Mouse (Mus musculus): ENCODE measurements around the gene Eef1g.
"Not testable (repeated sequence)": the region's sequence is repeated elsewhere in the genome, so short reads cannot be mapped to it uniquely, and the experiment has no call there.

The Eef1g gene

DNA sequence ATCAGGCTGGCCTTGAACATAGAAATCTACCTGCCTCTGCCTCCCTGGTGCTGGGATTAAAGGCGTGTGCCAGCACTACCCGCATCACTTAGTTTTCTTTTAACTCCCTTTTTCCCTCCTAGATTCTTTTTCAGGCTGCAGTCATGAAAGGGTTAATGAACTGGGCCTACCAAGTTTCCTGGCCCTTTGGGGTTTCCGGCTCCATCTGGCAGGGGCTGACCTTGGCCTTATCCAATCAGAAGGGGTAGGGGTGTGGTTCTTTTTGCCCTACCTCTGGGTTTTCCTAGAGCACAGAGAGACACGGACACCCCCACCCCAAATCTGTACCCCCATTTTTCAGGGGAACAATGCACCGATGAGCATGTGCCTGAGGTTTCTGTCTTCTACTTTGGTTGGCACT is 22.1 kb upstream of the Eef1g start:
- DNase-seq (ENCODE audit: low read depth, low spot score), result no peak

DNA sequence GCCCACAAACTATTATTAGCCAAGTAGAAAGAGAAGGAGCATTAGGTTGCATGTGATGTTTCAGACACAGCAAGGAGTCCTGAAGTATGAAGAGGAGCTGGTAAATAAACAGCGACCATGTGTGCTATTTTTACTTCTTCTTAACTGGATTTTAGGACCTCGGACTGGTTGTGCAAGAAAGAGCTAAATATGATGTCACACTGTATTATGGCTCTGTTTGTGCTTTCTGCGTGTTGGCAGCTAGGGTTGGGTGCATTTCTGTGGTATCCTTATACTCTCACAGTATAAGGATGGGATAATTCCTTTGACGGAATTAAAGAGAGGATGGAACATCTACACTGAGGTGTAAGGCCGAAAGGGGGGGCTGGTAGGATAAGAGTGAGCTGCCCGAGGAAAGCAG is 21.6 kb upstream of the Eef1g start:
- no peak for DNase-seq (ENCODE audit: low read depth, low spot score)

DNA sequence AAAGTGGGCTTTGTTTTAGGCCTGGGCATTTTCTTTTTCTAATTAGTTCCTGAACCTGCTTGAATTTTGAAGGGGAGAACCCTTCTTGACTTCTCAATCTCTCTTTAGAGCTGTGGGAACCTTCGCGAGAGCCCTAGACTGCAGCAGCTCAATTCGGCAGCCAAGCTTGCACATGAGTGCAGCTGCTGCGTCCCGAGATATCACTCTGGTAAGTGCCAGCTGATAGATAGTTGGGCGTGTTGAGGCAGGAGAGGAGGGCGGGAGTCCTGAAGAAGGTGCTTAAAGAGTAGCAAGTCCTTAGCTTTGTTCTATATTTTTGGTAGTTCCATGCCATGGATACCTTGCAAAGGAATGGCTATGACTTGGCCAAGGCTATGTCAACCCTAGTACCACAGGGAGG is 19.9 kb upstream of the Eef1g start:
- DNase-seq (ENCODE audit: low read depth, low spot score), result no peak

DNA sequence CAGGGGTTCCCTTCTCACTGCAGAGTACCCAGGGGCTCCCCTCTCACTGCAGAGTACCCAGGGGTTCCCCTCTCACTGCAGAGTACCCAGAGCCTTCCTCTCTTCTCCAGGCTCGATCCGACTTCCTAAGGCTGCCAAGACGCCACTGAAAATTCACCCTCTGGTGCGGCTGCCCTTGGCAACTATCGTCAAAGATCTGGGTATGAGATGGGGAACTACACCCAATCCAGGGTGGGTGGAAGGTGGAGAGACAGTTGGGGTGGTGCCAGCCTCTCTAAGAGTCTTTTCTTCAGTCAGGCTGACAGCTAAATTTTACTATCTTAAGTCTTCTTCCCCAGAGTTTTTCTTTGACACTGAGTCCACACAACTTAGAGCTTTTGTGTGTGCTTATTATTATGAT is 16.7 kb upstream of the Eef1g start:
- DNase-seq (ENCODE audit: low read depth, low spot score), result no peak

DNA sequence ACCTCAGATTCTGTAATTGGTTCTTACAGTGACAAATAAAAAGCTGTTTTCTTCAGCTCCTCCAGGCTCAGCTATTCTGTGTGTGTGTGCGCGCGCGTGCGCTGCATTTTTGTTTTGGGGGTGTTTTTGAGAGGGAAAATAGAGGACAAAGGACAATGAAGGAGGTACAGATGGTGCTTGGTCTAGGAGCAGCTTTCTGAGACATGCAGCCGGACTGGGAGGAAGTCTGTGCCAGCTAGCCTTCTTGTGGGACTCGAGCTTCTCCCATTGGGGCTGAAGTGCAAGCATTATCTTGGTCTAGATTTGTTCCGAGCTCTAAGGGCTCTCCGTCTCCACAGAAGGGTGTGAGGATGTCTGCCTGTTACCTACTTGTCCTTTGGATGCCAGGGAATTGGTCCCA is 14.6 kb upstream of the Eef1g start:
- no peak for DNase-seq (ENCODE audit: low read depth, low spot score)

DNA sequence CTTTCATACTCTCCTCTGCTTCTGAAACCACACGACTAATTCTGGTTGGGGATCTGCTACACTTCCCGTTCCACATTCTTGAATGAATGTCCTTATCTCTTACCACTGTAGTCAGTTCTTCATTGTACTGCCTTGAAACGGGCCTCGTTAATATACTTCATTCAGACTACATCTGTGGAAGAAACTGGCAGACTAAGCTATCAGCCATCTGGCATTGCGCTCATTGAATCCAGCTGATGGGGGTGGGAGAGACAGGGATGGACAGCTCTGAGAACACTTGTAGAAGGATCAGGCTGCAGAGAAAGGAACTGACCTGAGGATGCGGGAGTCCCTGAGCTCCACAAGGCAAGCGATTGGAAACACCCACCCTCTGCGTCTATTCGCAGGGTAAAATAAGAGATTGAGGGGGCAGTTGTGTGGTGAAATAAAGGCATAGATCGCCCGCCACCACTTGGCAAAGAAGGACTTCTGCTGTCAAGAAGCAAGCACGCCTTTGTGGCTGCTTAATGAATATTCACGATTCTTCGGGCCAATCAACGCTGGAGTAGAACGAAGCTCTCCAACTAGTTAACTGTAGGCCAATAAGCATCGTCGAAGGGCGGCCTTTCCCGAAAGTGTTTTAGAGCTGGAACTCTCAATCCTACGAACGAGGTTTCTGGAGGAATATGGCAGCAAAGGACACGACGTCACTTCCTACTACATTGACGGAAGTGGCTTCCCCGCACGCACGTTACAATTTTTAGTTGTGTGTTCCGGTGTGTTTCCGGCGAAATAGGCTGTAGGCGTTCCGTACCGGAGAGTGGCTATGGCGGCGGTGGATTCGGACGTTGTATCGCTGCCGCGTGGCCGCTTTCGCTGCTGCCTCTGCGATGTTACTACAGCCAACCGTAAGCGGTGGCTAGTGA is 13.5 kb upstream of the Eef1g start, which contains the start of gene Tut1:
Gene Tut1 (plus strand): TSS at position 713 of the 905 bp plus-strand sequence.
- peak; percentile 83 for DNase-seq (ENCODE audit: low read depth, low spot score)

DNA sequence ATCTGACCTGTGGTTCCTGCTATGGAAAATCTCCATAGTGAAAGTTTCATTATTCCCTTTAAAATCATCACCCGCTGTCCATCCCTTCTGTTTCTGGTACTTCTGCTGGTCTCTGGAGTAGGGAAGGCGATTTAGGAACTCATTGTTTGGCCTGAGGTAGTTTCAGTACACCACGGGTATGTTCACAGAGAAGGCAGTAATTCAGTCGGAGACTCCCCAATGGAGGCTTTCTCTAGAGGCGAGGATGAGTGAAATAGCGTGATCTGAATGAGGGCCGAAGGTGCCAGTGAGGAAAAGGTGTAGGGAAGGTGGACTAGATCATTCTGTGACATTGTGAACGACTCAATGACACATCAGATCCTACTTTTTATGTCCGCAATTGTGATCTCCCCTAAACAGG is 12.7 kb upstream of the Eef1g start:
- no peak for DNase-seq (ENCODE audit: low read depth, low spot score)

DNA sequence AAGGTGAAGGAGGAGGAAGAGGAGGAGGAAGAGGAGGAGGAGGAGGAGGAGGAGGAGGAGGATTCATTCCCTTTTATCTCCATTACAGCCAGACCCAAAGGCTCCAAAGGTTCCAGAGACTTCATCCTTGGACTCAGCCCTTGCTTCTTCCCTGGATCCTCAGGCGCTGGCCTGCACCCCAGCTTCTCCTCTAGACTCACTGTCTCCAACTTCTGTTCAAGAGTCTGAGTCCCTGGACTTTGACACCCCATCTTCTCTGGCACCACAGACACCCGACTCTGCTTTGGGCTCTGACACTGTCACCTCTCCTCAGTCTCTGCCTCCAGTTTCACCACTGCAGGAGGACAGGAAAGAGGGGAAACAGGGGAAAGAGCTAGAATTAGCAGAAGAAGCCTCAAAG is 4.6 kb upstream of the Eef1g start:
- no peak for DNase-seq (ENCODE audit: low read depth, low spot score)

DNA sequence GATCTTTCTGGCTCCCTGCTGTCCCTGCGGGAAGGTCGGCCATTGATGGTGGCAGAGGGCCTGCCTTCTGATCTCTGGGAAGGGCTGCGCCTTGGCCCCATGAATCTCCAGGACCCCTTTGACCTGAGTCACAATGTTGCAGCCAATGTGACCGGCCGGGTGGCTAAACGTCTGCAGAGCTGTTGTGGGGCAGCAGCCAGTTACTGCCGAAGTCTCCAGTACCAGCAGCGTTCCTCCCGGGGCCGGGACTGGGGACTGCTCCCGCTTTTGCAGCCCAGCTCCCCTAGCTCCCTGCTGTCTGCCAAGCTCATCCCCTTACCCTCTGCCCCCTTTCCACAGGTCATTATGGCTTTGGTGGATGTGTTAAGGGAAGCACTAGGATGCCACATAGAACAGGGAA is 1.8 kb upstream of the Eef1g start:
- no peak for DNase-seq (ENCODE audit: low read depth, low spot score)

DNA sequence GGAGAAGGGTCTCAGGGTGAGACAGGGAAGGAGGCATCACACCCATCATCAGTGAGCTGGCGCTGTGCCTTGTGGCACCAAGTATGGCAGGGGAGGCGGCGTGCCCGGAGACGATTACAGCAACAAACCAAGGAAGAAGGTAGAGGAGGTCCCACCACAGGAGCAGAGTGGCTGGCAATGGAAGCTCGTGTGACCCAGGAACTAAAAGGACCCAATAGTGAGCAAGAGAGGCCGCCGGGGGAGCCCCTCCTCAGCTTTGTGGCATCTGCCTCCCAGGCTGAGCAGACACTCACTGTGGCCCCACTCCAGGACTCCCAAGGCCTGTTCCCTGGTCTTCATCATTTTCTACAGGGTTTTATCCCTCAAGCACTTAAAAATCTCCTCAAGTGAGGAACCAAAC is 1.1 kb upstream of the Eef1g start:
- no peak for DNase-seq (ENCODE audit: low read depth, low spot score)

DNA sequence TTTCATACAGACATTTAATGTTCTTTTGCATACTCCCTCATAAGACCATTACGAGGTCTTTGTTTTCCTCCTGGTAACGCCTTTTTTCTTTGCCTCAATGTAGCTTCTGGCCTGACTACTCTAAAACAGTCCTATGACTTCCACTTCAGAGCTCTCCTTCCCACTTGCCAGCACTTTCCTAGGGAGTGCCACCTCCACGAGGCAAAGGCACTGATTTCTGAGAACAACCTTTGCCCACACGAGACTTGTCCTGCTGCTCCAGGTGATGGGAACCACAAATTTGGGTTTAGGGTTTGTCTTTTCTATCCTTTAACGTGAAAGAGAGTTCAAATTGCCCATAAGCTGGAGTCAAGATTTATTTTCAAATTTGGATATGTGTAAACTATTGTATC is 647 bp upstream of the Eef1g start:
- no peak for DNase-seq (ENCODE audit: low read depth, low spot score)

DNA sequence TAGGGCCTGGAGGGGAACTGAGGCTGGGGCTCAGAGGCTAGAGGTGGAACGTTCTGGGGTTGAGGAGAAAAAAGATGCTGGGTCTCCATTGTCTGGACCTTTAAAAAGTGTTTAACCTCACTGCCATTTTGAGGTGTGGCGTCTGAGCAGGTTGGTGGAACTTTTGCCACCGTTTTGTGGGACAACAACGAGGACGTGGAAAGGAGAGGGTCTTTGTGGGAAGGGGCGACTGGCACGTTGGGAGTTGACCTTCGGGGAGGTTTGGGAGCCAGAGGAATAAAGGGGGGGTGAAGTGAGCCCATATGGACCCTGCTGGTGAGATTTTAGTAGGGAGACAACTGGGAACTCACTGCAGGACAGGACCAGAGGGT is 517 bp downstream of the Eef1g start:
- no peak for DNase-seq (ENCODE audit: low read depth, low spot score)

DNA sequence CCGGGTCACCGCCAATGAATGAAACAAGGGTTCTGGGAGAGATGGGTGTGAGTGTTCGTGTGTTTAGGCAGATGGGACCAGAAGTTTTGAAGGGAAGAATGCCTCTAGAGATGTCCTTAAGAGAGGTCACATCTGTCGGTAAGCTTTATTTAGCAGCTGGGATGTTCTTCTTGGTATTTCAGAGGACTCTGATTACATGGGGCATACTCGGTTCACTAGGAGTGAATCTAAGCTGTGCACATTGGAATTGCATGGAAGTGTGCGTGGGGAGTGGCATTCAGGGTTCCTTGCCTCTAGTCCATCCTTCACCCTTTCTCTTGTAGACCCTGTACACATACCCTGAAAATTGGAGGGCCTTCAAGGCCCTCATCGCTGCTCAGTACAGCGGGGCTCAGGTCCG is 1.1 kb downstream of the Eef1g start:
- no peak for DNase-seq (ENCODE audit: low read depth, low spot score)

DNA sequence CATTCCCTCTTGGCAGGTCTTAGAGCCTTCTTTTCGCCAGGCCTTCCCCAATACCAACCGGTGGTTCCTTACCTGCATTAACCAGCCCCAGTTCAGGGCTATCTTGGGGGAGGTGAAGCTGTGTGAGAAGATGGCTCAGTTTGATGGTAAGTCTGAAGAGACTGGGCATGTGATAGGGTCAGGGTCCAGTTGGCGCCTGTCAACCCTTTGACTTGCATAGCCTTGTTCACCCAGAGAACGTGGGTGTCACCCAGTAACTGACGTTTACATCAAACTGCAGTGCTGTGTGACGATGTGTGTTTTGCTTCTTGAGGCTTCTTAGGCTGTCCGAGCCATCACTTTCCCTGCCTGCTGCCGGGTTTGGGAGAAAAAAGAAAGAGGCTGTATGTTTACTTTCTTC is 5.7 kb downstream of the Eef1g start:
- DNase-seq (ENCODE audit: low read depth, low spot score), result not testable (repeated sequence)

DNA sequence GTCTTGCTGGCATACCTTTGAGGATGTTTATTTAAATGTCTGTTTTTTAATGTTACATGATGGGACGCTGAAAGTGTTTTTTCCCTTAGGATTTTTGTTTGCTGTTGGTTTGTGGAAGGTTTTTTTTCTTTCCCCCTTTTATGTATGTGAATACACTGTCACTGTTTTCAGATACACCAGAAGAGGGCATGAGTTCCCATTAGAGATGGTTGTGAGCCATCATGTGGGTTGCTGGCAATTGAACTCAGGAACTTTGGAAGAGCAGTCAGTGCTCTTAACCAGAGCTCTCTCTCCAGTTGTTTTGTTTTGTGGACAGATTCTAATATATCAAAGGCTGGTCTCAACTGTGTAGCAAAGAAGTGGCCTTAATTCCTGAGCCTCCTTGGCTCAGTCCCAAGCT is 7.8 kb downstream of the Eef1g start:
- DNase-seq (ENCODE audit: low read depth, low spot score), result no peak

DNA sequence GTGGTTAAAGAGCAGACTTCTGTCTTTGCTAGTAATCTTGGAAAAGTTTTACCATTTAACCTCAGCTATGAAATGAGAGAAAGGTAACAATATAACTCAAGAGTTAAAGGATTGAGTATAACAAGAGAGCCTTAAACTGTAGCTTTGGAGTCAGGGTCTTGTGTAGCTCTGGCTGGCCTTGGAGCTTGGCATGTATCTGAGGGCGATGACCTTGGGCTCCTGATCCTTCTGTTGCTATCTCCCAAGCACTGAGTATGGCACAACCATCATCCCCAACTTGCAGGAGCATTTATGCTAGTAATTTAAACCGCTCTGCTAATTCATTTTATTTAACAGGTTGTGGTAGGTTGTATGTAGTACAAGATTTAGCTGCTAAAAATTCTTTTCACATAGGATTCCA is 8.7 kb downstream of the Eef1g start:
- no peak for DNase-seq (ENCODE audit: low read depth, low spot score)

DNA sequence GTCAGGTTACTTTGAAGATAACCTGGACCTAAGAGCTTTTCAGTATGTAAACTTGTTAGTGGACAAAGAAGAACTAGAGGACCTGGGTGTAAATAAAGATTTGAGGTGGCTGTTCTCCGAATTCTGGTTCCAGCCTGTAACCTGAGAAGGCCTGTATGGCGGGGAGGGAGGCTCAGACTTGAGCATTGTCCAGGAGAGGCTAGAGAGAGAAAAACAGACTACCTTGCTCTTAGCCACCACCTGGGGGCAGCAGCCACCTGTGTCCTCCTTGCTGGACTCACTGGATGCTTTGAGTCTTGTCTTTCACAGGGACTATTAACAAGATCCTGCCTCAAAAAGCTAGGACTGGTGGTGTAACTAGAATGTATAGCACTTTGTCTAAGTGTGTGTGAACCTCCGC is 9.7 kb downstream of the Eef1g start:
- no peak for DNase-seq (ENCODE audit: low read depth, low spot score)

DNA sequence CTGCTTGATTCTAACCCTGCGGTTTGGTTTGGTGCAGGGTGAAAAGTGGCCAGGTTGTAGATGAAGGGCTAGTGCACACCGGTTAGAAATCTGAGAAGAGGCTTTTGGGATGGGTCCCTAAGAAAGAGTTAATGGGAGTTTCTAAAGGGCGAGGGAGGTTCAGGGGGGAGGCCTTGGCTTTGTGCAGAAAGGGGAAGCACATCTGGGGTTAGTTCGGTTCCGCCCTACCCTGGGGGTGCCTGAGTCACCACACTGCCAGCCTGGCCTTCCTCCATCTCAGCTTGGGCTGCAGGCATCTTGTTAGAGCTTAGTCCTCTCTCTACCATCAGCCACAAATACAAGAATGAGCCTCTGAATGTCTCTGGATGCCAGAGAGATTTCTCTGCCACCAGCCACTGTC is 13.9 kb downstream of the Eef1g start:
- DNase-seq (ENCODE audit: low read depth, low spot score), result no peak

DNA sequence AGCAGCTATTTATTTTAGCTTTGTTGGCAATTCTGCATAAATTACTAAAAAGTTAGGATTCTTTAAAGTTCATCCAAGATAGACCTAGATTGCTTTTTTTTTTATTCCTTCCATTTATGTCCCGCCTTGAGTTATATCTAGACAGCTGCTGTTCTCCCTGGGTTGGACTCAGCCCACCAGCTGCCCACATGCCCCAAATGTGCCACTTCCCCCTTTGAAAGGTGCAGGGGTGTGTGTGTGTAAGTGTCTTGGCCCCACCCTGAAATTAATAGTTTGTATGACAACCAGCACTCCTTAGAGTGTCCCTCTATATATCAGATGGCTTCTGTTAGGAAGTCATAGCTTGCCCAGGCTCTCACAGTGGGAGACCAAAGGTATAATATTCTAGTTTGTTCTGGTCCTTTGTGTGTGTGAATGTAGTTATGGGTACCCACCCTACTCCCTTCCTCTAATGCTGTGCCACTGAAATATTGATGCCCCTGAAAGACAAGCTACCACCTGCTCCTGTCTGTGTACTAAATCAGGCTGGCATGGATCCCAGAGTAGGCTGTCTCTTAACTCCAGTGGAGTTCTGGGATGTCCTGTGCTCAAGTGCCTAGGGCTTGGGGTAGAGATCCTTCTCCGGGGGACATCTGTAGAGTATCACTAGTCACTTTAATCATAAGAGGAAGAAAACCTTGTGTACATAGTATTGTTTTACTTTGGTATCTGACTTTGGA is 14.8 kb downstream of the Eef1g start:
- no peak for DNase-seq (ENCODE audit: low read depth, low spot score)

DNA sequence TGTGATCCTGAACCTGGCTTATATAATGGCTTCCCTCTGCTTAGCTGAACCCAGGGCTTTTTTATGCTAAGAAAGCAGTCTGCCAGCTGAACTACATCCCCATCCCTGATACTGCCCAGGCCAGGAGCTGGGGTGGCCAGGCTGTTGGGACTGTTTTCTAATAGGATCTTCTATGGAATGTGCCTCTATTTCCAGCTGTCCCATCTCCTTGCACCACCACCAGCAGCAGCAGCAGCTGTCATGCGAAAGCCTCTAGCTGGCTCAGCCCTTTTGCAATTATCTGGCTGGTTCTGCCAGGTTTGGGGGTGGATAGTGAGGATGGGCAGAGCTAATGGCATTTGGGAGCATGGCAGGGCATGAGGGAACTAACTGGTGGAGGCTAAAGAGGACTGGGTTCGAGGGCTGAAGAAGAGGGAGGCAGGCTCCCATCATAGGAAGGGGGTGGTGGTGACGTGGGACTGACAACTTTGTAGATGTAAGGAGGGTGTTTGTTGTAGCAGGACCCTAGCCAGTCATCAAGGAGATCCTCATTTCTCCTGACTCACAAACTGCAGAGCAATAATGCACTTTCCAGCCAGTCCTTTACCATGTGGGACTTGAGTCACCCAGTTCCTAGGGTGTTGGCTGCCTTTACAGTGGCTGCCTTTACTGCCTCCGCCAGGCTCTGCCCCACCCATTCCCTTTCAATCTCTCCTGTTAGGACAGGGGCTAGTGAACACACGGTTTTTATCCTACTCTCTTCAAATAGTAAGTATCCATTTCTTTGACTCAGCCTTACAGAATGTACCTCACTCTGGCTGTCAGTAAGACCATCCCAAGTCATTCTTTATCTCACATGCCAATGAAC is 15.7 kb downstream of the Eef1g start:
- no peak for DNase-seq (ENCODE audit: low read depth, low spot score)

DNA sequence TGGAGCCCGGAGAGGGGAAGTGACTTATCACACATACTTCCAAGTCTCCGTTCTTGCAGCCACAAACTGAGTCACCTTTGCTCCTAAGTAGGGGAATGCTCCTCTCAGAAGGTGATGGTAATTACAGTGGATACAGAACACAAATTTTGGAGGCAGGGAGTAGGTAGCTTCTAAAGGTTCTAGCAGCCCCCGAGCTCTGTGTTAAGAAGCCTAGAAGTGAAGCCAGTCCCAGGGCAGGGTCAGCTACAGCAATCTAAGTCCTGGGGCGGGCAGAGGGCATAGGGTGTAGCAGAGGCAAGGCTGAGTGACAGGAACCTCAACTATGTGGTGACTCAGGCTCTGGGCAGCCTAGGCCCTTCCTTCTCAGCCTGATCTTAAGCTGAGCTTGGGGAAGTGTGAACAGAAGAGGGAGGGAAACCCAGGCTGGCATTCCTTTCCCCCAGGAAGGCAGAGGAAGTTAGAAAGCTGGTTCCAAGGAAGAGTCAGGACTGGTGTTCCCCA is 16.4 kb downstream of the Eef1g start:
- no peak for DNase-seq (ENCODE audit: low read depth, low spot score)

DNA sequence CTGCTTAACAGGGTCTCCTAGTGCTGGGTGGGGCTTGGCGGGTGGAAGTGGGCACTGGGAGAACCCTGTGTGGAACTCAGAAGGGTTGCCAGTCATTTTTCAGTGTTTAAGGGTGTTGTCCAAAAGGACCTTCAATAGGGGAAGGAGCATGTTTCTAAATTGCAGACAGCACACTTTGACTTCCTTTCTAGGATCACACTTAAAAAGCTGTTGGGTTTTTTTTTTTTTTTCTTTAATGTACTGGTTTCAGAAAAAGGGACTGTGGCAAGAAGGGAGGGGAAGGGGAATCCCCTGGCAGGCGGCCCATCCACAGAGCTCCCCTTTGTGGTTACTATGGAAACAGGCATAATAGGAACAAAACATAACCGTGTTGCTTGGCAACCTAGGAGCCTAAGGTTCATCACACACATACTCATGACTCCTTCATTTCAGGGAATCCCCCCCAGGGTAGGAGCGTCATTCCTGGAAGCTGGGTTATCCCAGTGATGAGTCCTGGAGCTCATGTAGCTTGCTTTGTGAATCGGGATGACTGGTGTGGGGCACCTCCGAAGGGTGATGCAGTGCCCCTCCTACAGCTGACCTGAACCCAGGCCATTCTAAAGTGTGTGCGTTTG is 17.5 kb downstream of the Eef1g start:
- no peak for DNase-seq (ENCODE audit: low read depth, low spot score)
